Mouse (Mus musculus): ENCODE data around the gene Mrpl46. TPM values are rescaled to one million over a fixed set of nuclear protein-coding genes. Genes with fewer than 3 reads are reported as not detected.

The Mrpl46 gene
- polyA plus RNA-seq, 1 experiment from 2014 or later = 61.2 TPM

DNA sequence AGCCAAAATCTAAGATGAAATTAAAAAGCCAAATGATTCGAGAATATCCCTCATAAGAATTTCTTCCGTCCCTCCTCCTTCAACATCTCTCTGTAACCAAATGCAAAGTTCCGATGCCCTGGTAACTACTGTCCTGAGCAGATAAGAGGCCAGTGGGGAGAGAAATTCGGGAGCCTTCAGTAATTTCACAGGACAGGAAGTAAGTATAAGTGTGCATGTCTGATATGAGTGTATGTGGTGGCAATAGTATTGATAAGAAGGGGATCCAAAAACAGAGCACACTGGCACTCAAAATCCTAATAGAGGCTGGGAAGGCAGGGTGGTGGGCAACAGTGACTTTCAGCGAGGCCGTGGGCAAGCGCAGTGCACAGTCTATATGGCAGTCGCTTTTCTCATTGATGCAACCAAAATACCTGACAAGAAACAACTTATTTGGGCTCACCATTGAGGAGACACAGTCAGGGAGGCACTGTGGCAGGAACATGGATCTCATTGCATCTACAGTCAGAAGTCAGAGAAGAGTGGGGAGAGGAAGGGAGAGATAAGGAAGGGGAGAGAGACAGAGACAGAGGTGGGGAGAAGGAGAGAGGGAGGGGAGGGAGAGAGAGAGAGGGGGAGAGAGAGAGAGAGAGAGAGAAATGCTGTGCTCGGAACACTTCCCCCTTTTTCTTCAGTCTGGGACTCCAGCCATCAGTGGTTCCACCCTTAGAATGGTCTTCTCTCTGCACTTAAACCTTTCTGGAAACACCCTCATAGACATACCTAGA lies 16.6 kb upstream of the Mrpl46 start:
- WGBS = 79% methylated on average over 9 of the region's 9 CpGs

GRCm38 (mm10) chr7:78797843-78798455 lies 14.6 kb upstream of the Mrpl46 start:
- Histone ChIP-seq H3K4me3 (ENCODE audit: low read depth, low read length) (no peak overlapping the region), H3K9me3 (ENCODE audit: control insufficient read depth, low read length) (no peaks in the 10 kb centered on the region), H3K4me1 (ENCODE audit: control insufficient read depth, insufficient read depth, low read length) (no peaks in the 10 kb centered on the region), H3K9ac (replicated peaks; ENCODE audit: low read depth, low read length) (no peak overlapping the region), H3K27ac (ENCODE audit: low read depth, low read length) (no peak overlapping the region), H3K36me3 (ENCODE audit: control insufficient read depth, insufficient read depth, low read length) (no peaks in the 10 kb centered on the region), H3K27me3 (ENCODE audit: control insufficient read depth, insufficient read depth, low read length) (no peaks in the 10 kb centered on the region), H3K4me2 (ENCODE audit: low read depth, low read length) (no peak overlapping the region)
- 37% methylated on average over 8 of the region's 9 CpGs for WGBS
- ATAC-seq (ENCODE audit: low read depth) = peak; percentile 59; the same call in 1 of the 2 replicates

More for the DNA sequence above, 16.6 kb upstream of the Mrpl46 start:
- H3K4me2 ChIP-seq (ENCODE audit: low read depth, low read length) = no peak overlapping the region
- no peak overlapping the region for H3K27ac ChIP-seq (ENCODE audit: low read depth, low read length)
- no peaks in the 10 kb centered on the region for H3K27me3 ChIP-seq (ENCODE audit: control insufficient read depth, insufficient read depth, low read length)
- H3K4me1 ChIP-seq (ENCODE audit: control insufficient read depth, insufficient read depth, low read length) = no peaks in the 10 kb centered on the region
- H3K9ac ChIP-seq (replicated peaks; ENCODE audit: low read depth, low read length) = no peak overlapping the region
- H3K36me3 ChIP-seq (ENCODE audit: control insufficient read depth, insufficient read depth, low read length) = no peaks in the 10 kb centered on the region
- H3K4me3 ChIP-seq (ENCODE audit: low read depth, low read length) = no peak overlapping the region
- no peak for ATAC-seq (ENCODE audit: low read depth)
- no peaks in the 10 kb centered on the region for H3K9me3 ChIP-seq (ENCODE audit: control insufficient read depth, low read length)

DNA sequence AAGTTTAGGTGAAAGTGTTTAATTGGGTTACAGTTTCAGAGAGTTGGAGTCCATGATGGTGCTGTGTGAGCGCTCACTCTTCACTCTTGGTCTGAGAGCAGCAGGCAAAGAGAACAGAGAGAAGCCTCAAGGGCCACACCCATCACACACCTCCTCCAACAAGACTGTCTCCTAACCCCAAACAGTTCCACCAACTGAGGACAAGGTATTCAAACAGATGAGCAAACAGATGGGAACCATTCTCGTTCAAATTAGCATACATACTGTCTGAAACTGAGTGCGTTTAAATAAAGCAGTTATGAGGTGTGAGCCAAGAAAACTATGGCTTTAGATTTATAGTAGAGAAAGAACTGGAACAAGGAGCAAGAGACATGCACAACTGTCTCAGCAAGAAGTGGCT lies 13.3 kb upstream of the Mrpl46 start:
- Histone ChIP-seq H3K4me3 (ENCODE audit: low read depth, low read length) (no peak overlapping the region), H3K36me3 (ENCODE audit: control insufficient read depth, insufficient read depth, low read length) (no peaks in the 10 kb centered on the region), H3K27me3 (ENCODE audit: control insufficient read depth, insufficient read depth, low read length) (no peaks in the 10 kb centered on the region), H3K9me3 (ENCODE audit: control insufficient read depth, low read length) (no peaks in the 10 kb centered on the region), H3K4me2 (ENCODE audit: low read depth, low read length) (no peak overlapping the region), H3K27ac (ENCODE audit: low read depth, low read length) (no peak overlapping the region), H3K9ac (replicated peaks; ENCODE audit: low read depth, low read length) (no peak overlapping the region), H3K4me1 (ENCODE audit: control insufficient read depth, insufficient read depth, low read length) (no peaks in the 10 kb centered on the region)
- no peak for ATAC-seq (ENCODE audit: low read depth)
- WGBS = 71% methylated on average over 3 of the region's 3 CpGs

- ATAC-seq (ENCODE audit: low read depth) = no peak
- Histone ChIP-seq H3K9me3 (ENCODE audit: control insufficient read depth, low read length) (no peaks in the 10 kb centered on the region), H3K4me2 (ENCODE audit: low read depth, low read length) (no peak overlapping the region), H3K27me3 (ENCODE audit: control insufficient read depth, insufficient read depth, low read length) (no peaks in the 10 kb centered on the region), H3K27ac (ENCODE audit: low read depth, low read length) (no peak overlapping the region), H3K36me3 (ENCODE audit: control insufficient read depth, insufficient read depth, low read length) (peaks cover 7% of the 10 kb centered on the region; the same call in 1 of the 2 replicates), H3K4me1 (ENCODE audit: control insufficient read depth, insufficient read depth, low read length) (no peaks in the 10 kb centered on the region), H3K9ac (replicated peaks; ENCODE audit: low read depth, low read length) (no peak overlapping the region), H3K4me3 (ENCODE audit: low read depth, low read length) (no peak overlapping the region)
- WGBS = 84% methylated on average over 6 of the region's 6 CpGs
Observed at GRCm38 (mm10) chr7:78794571-78795092, 11.3 kb upstream of the Mrpl46 start.

- Histone ChIP-seq H3K27ac (ENCODE audit: low read depth, low read length) (no peak overlapping the region), H3K4me3 (ENCODE audit: low read depth, low read length) (no peak overlapping the region), H3K9me3 (ENCODE audit: control insufficient read depth, low read length) (no peaks in the 10 kb centered on the region), H3K4me2 (ENCODE audit: low read depth, low read length) (no peak overlapping the region), H3K36me3 (ENCODE audit: control insufficient read depth, insufficient read depth, low read length) (peaks cover 12% of the 10 kb centered on the region), H3K4me1 (ENCODE audit: control insufficient read depth, insufficient read depth, low read length) (no peaks in the 10 kb centered on the region), H3K27me3 (ENCODE audit: control insufficient read depth, insufficient read depth, low read length) (no peaks in the 10 kb centered on the region), H3K9ac (replicated peaks; ENCODE audit: low read depth, low read length) (no peak overlapping the region)
- ATAC-seq (ENCODE audit: low read depth) = no peak
- 84% methylated on average over 13 of the region's 13 CpGs for WGBS
Observed at GRCm38 (mm10) chr7:78793895-78794570, 10.7 kb upstream of the Mrpl46 start.

GRCm38 (mm10) chr7:78791359-78792222 lies 8.3 kb upstream of the Mrpl46 start:
- H3K27me3 ChIP-seq (ENCODE audit: control insufficient read depth, insufficient read depth, low read length) = no peaks in the 10 kb centered on the region
- H3K9me3 ChIP-seq (ENCODE audit: control insufficient read depth, low read length) = no peaks in the 10 kb centered on the region
- H3K4me2 ChIP-seq (ENCODE audit: low read depth, low read length) = no peak overlapping the region
- H3K36me3 ChIP-seq (ENCODE audit: control insufficient read depth, insufficient read depth, low read length) = peaks cover 16% of the 10 kb centered on the region
- ATAC-seq (ENCODE audit: low read depth) = peak; percentile 81; the same call in 1 of the 2 replicates
- 83% methylated on average over 15 of the region's 15 CpGs for WGBS
- no peaks in the 10 kb centered on the region for H3K4me1 ChIP-seq (ENCODE audit: control insufficient read depth, insufficient read depth, low read length)
- no peak overlapping the region for H3K27ac ChIP-seq (ENCODE audit: low read depth, low read length)
- no peak overlapping the region for H3K9ac ChIP-seq (replicated peaks; ENCODE audit: low read depth, low read length)
- no peak overlapping the region for H3K4me3 ChIP-seq (ENCODE audit: low read depth, low read length)

DNA sequence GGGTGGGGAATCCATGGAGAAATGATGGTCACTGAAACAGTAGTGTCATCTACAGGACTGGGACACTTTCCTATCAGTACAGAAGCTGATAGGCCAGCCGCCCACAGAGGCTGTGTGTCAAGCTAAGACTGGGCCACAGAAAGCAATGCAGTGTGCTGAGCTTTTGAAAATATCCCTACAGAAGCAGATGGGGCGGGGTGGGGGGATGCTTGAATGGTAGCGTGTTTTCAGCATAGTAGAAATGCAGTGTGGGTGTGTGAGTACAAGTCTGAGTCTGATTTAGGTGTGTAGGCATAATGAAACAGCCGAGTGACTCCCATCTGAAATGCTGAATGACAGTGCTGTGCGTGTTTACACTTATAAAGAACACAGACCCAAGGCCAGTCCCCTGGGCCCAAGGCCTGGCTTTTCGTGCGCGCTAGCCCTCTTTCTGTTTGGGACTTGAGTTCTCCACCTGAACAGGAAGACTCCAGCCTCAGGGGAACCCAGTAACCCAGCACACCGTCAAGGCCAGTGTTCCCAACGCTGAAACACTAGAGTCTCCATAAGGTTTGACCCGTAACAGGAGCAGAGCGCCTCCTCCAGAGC lies 4.6 kb upstream of the Mrpl46 start:
- 91% methylated on average over 12 of the region's 12 CpGs for WGBS
- no peak overlapping the region for H3K4me2 ChIP-seq (ENCODE audit: low read depth, low read length)
- H3K27me3 ChIP-seq (ENCODE audit: control insufficient read depth, insufficient read depth, low read length) = no peaks in the 10 kb centered on the region
- ATAC-seq (ENCODE audit: low read depth) = no peak
- H3K4me3 ChIP-seq (ENCODE audit: low read depth, low read length) = no peak overlapping the region
- H3K4me1 ChIP-seq (ENCODE audit: control insufficient read depth, insufficient read depth, low read length) = peaks cover 3% of the 10 kb centered on the region
- peaks cover 16% of the 10 kb centered on the region for H3K36me3 ChIP-seq (ENCODE audit: control insufficient read depth, insufficient read depth, low read length)
- H3K27ac ChIP-seq (ENCODE audit: low read depth, low read length) = no peak overlapping the region
- H3K9ac ChIP-seq (replicated peaks; ENCODE audit: low read depth, low read length) = no peak overlapping the region
- H3K9me3 ChIP-seq (ENCODE audit: control insufficient read depth, low read length) = no peaks in the 10 kb centered on the region

- no peak overlapping the region for H3K9ac ChIP-seq (replicated peaks; ENCODE audit: low read depth, low read length)
- H3K27ac ChIP-seq (ENCODE audit: low read depth, low read length) = peak overlapping the region; percentile 44; the same call in 1 of the 2 replicates
- H3K36me3 ChIP-seq (ENCODE audit: control insufficient read depth, insufficient read depth, low read length) = peaks cover 16% of the 10 kb centered on the region
- 52% methylated on average over 5 of the region's 5 CpGs for WGBS
- H3K27me3 ChIP-seq (ENCODE audit: control insufficient read depth, insufficient read depth, low read length) = no peaks in the 10 kb centered on the region
- H3K4me2 ChIP-seq (ENCODE audit: low read depth, low read length) = no peak overlapping the region
- H3K4me1 ChIP-seq (ENCODE audit: control insufficient read depth, insufficient read depth, low read length) = peaks cover 9% of the 10 kb centered on the region
- no peak for ATAC-seq (ENCODE audit: low read depth)
- no peaks in the 10 kb centered on the region for H3K9me3 ChIP-seq (ENCODE audit: control insufficient read depth, low read length)
- H3K4me3 ChIP-seq (ENCODE audit: low read depth, low read length) = no peak overlapping the region
Observed at GRCm38 (mm10) chr7:78785906-78786305, 2.6 kb upstream of the Mrpl46 start.

Data from neural tube, embryonic 14.5 days (tissue).